ENCODE assay signal across 26 mouse cellular contexts in genomic region chr6:37258662-37259061, GRCm38 (mm10). TPM values are rescaled to one million over a fixed set of nuclear protein-coding genes. Genes with fewer than 3 reads are reported as not detected.
DNase-seq lines count a peak whose midpoint lies in the region; ATAC-seq and TF ChIP-seq lines count a peak whose summit lies in the region.
"Had no signal": no experiment of that assay in that cellular context is flagged by ENCODE, and none has a peak within 500 bp of the region (broad histone marks: within the 10 kb centered on the region; RNA-seq: fewer than 3 reads in every experiment).

No protein-coding gene starts in this region.

- intact Hi-C loops in heart, postnatal 36 days (cut with DNase I), result no loop called here

- H3K27me3 ChIP-seq in lung, postnatal 0 days (replicated peaks; ENCODE audit: insufficient read depth, low read length), result no peaks in the 10 kb centered on the region
- H3K27me3 ChIP-seq: CH12.LX; embryonic facial prominence, embryonic 13.5 days; embryonic facial prominence, embryonic 15.5 days; forebrain, embryonic 12.5 days had no signal

- peak; percentile 51 for TF ChIP-seq EP300 in lung, postnatal 0 days (IDR thresholded peaks at IDR 0.05)

- TF ChIP-seq CTCF in lung, postnatal 0 days (IDR thresholded peaks at IDR 0.05), result no peak

- no peaks in the 10 kb centered on the region for H3K4me1 ChIP-seq in lung, postnatal 0 days (ENCODE audit: insufficient read depth, low read depth, low read length)
- H3K4me1 ChIP-seq: forebrain, embryonic 12.5 days had no signal

- no peak overlapping the region for H3K9ac ChIP-seq in lung, postnatal 0 days (replicated peaks; ENCODE audit: low read depth)
- H3K9ac ChIP-seq: embryonic facial prominence, embryonic 13.5 days; embryonic facial prominence, embryonic 15.5 days; forebrain, embryonic 12.5 days had no signal

- peak; percentile 81 for ATAC-seq in lung, postnatal 0 days
- no peak for ATAC-seq in cerebellum, adult (ENCODE audit: insufficient number of reproducible peaks, low FRiP score, low TSS enrichment)
- ATAC-seq: CD4-positive, CD25-positive, alpha-beta regulatory T cell, adult 4 months; forebrain, embryonic 14.5 days; forebrain, embryonic 16.5 days had no signal

- H3K27ac ChIP-seq in lung, postnatal 0 days (ENCODE audit: low read length), result no peak overlapping the region
- H3K27ac ChIP-seq: embryonic facial prominence, embryonic 13.5 days; embryonic facial prominence, embryonic 15.5 days; forebrain, embryonic 10.5 days; forebrain, embryonic 12.5 days had no signal

- H3K36me3 ChIP-seq in lung, postnatal 0 days (ENCODE audit: insufficient read depth, low read length), result no peaks in the 10 kb centered on the region
- H3K36me3 ChIP-seq: embryonic facial prominence, embryonic 13.5 days; embryonic facial prominence, embryonic 15.5 days; forebrain, embryonic 10.5 days; forebrain, embryonic 12.5 days; G1E had no signal

- H3K4me3 ChIP-seq in lung, postnatal 0 days (ENCODE audit: low read depth, low read length), result no peak overlapping the region
- H3K4me3 ChIP-seq: embryonic facial prominence, embryonic 13.5 days; embryonic facial prominence, embryonic 15.5 days; erythroblast, embryonic 14.5 days; forebrain, embryonic 10.5 days; forebrain, embryonic 12.5 days had no signal

- no peak overlapping the region for H3K4me2 ChIP-seq in lung, postnatal 0 days (replicated peaks; ENCODE audit: low read depth, low read length)
- H3K4me2 ChIP-seq: embryonic facial prominence, embryonic 13.5 days; embryonic facial prominence, embryonic 15.5 days; forebrain, embryonic 12.5 days had no signal

- peak; percentile 5 for DNase-seq in heart, adult 11 months
- no peak for DNase-seq in heart, postnatal 36 days
- peak; percentile 78 for DNase-seq in lung, postnatal 0 days (ENCODE audit: low spot score)
- DNase-seq in lung, adult 18-20 months, result no peak
- DNase-seq in Muller cell, postnatal 12 days (ENCODE audit: inconsistent ontology term), result peak; percentile 14
- DNase-seq: adrenal gland, adult 2 months; adrenal gland, postnatal 10 days; adrenal gland, postnatal 25 days; B cell, adult 2 months; cerebellum, adult 11-12 months; cerebellum, adult 8-10 months; cerebellum, adult 9-11 months; cerebellum, postnatal 14 days; cerebellum, postnatal 36 days; embryo, embryonic 11 days had no signal

- WGBS in lung, postnatal 0 days, result 52% methylated on average over 7 of the region's 7 CpGs

- H3K9me3 ChIP-seq in lung, postnatal 0 days (ENCODE audit: low read length), result no peaks in the 10 kb centered on the region
- H3K9me3 ChIP-seq: embryonic facial prominence, embryonic 13.5 days; embryonic facial prominence, embryonic 15.5 days; forebrain, embryonic 10.5 days; forebrain, embryonic 12.5 days had no signal

RNA-seq across cellular contexts. Expression of gene Dgki, which starts 41.3 kb away (rescaled TPM):
- under 1 TPM; 0.30 to 0.36 TPM for total RNA-seq in heart, postnatal 36 days (2021)
- 0.33 and 0.45 TPM in 2 replicates for polyA plus RNA-seq in lung, postnatal 0 days (2015; fragmentation: Nextera tagmentation; extraction: Ambion mirVana)
- polyA plus RNA-seq: erythroblast, embryonic 14.5 days; G1E had no signal

Comparison
In these comparisons a context has a peak if more than half of its experiments do, and no peak if none do; other contexts are left out.
1. DNase-seq: peak in heart, adult 11 months (single experiment), lung, postnatal 0 days (single experiment) and Muller cell, postnatal 12 days (single experiment); none in heart, postnatal 36 days (0 of 2) and lung, adult 18-20 months (0 of 2).